13 mouse cellular contexts compared by ENCODE assay signal in the genomic region with DNA sequence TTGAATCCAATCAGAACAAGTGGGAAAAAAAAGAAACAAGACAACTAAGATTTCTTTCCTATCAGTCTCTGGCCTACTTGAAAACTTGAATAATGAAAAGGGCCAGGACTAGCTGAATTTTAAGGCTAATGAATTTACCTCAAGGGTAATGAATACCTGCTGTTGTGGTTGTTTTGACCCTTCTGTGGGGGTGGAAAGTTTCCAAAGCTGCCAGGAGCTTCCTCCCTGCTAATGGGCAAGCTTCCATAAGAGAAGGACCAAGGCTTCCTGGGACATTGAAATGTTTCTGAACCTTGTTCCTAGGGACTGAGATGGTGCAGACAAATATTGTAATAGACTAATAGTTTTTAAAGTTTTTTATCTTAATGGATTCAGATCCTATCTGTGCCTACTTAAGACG. TPM values are rescaled to one million over a fixed set of nuclear protein-coding genes. Genes with fewer than 3 reads are reported as not detected.
"Had no signal": no experiment of that assay in that cellular context is flagged by ENCODE, and none has a peak within 500 bp of the region (broad histone marks: within the 10 kb centered on the region; RNA-seq: fewer than 3 reads in every experiment).

No protein-coding gene starts in this region.

- DNase-seq: kidney, postnatal 14 days; kidney, postnatal 4 days; left cerebral cortex, postnatal 4 days; liver, postnatal 0 days; lung, embryonic 14.5 days; retina, postnatal 1 day; right cerebral cortex, postnatal 25 days; spleen, adult 18-20 months; thymus, adult 18-20 months; thymus, postnatal 36 days had no signal

- ATAC-seq: liver, postnatal 0 days; lung, postnatal 0 days; midbrain, embryonic 15.5 days had no signal

RNA-seq across cellular contexts. Expression of a gene that starts 6.9 kb away (rescaled TPM):
- total RNA-seq: megakaryocyte, adult 5-6 weeks had no signal
